Mouse (Mus musculus): ENCODE data around the gene Bmper.

DNA sequence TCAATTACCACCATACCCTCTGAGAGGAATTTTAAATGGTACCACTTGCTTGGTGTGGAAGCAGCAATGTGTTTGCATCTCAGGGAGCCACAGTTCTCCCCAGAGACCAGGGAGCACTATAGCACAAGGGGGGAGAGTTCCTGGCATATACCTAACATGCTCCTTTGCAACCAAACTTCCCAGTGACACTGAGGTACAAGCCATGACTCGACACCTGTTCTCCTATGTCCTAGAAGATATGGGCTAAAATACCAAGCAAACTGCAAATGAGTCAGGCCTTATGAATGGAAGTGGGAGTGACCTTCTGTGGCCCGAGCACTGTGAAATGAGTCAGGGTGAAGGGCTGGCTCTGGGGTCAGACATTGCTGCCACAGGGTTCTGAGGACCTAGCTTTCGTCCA, 88.1 kb downstream of the Bmper start:
- TF ChIP-seq CTCF (IDR thresholded peaks at IDR 0.05), result no peak
- TF ChIP-seq EP300 (IDR thresholded peaks at IDR 0.05), result no peak

Data from lung, postnatal 0 days (tissue).